Mouse (Mus musculus) stomach, embryonic 15.5 days (tissue): Measurements from ENCODE around the gene Chchd1. TPM values are rescaled to one million over a fixed set of nuclear protein-coding genes. Genes with fewer than 3 reads are reported as not detected.
"Not testable (repeated sequence)": the region's sequence is repeated elsewhere in the genome, so short reads cannot be mapped to it uniquely, and the experiment has no call there.

Source experiments
- ATAC-seq: fragments of 200-750 bp; cut with Nextera tagmentation; 2 replicates; pipeline ENCODE4 v1.8.0; 2017; ENCODE audit warnings: low read depth, moderate number of reproducible peaks, moderate TSS enrichment; ENCODE audit not compliant: insufficient read depth, low FRiP score
- H3K27ac ChIP-seq: fragments of 300-500 bp; sonication (generic); 2 replicates; pipeline ENCODE4 v1.5.1; 2015; ENCODE audit warnings: mild to moderate bottlenecking, inconsistent platforms
- H3K27me3 ChIP-seq: fragments of 300-500 bp; sonication (generic); replicated peaks from 2 replicates; pipeline ENCODE4 v1.6.1; 2015; ENCODE audit warnings: inconsistent platforms
- H3K36me3 ChIP-seq: fragments of 300-500 bp; sonication (generic); 2 replicates; pipeline ENCODE4 v1.6.1; 2015; ENCODE audit warnings: inconsistent platforms
- H3K4me1 ChIP-seq: fragments of 300-500 bp; sonication (generic); 2 replicates; pipeline ENCODE4 v1.6.1; 2015; ENCODE audit warnings: inconsistent platforms
- H3K4me2 ChIP-seq: fragments of 300-500 bp; sonication (generic); 2 replicates; pipeline ENCODE4 v1.6.1; 2015; ENCODE audit warnings: mild to moderate bottlenecking, inconsistent platforms
- H3K4me3 ChIP-seq: fragments of 300-500 bp; sonication (generic); replicated peaks from 2 replicates; pipeline ENCODE4 v1.5.1; 2015; ENCODE audit warnings: inconsistent platforms
- H3K9ac ChIP-seq: fragments of 300-500 bp; sonication (generic); 2 replicates; pipeline ENCODE4 v1.6.1; 2015; ENCODE audit warnings: inconsistent platforms
- H3K9me3 ChIP-seq: fragments of 300-500 bp; sonication (generic); 2 replicates; pipeline ENCODE4 v1.6.1; 2016; ENCODE audit warnings: inconsistent platforms
- WGBS: fragments of 180-500 bp; shearing (Covaris S2); methylation state at CpG from one replicate; pipeline ENCODE4 v1.1.7; 2015; 5-methylcytosine and 5-hydroxymethylcytosine counted together
- polyA plus RNA-seq: library from polyadenylated mRNA; unstranded; fragments of >200 nt; fragmentation: Nextera tagmentation; extraction: Ambion mirVana; gene quantifications from 2 replicates; pipeline ENCODE4 v1.2.1, GENCODE M21; 2015

Gene Chchd1
- polyA plus RNA-seq, 1 experiment from 2014 or later, result 192 TPM

DNA sequence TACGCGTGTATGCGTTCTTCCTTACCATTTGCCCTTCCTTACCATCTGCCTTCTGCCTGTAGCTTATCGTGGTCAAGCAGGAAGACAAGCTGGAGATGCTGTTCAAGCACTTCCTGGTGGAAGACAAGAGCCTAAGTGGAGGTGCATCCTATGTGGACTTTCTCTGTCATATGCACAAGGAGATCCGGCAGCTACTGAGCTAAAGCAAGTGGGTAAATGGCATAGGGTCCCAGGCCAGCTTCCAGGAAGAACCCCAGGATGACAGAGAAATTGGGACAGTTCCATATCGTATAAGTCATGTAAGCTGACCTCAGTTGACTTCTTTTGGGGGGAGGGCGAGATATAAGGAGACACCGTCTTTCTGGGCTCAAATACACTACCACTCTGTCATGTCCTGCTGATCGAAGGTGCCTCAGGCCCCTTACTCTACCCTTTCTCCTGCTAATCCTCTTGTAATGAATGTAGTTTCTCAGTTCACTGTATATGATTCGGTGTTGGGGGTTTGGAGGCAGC is 9.2 kb upstream of the Chchd1 start:
- no peaks in the 10 kb centered on the region for H3K27me3 ChIP-seq
- H3K4me3 ChIP-seq, result no peak overlapping the region
- ATAC-seq, result no peak
- WGBS, result 91% methylated on average over 10 of the region's 10 CpGs
- no peak overlapping the region for H3K27ac ChIP-seq
- no peak overlapping the region for H3K9ac ChIP-seq
- H3K4me1 ChIP-seq, result peaks cover 16% of the 10 kb centered on the region
- no peaks in the 10 kb centered on the region for H3K9me3 ChIP-seq
- H3K36me3 ChIP-seq, result peaks cover 46% of the 10 kb centered on the region
- no peak overlapping the region; the same call in 1 of the 2 replicates for H3K4me2 ChIP-seq

DNA sequence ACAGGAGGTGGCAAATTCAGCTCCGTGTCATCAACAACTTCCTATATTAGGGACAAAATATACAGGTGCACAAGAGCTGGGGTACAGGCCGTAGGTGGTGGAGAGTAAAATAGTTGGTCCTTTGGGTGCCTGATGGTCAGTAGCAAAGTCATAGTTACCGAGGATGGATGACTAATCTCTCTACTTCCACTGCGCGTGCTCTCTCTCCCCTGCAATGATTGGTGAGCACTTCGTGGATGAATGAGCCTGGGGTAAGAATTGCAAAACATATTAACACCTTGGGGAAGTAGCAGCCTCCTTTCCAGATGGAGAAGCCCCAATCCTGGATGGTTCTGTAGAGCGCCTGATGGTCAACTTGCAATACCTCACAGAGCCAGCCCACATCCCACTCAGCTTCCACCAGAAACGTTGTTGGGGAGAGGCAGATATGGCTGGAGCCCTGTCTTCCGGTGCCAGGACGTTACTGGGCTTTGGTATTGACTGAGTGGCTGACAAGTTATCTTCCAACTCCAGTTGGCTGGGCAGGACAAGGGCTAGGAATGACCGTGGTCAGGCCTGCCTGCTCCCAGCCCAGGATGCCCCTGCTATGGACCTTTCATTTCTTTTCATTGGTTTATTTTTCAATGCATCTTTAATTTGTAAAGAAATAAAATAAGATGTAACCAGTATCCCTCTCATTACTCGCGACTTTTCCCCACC is 8.5 kb upstream of the Chchd1 start:
- H3K4me2 ChIP-seq, result peak overlapping the region; percentile 72
- no peaks in the 10 kb centered on the region for H3K27me3 ChIP-seq
- H3K36me3 ChIP-seq, result peaks cover 40% of the 10 kb centered on the region
- WGBS, result 45% methylated on average over 13 of the region's 13 CpGs
- H3K27ac ChIP-seq, result peak overlapping the region; percentile 97
- H3K4me1 ChIP-seq, result peaks cover 16% of the 10 kb centered on the region
- H3K4me3 ChIP-seq, result peak overlapping the region; percentile 76
- ATAC-seq, result no peak; the same call in 1 of the 2 replicates
- H3K9ac ChIP-seq, result peak overlapping the region; percentile 75; the same call in 1 of the 2 replicates
- no peaks in the 10 kb centered on the region for H3K9me3 ChIP-seq

DNA sequence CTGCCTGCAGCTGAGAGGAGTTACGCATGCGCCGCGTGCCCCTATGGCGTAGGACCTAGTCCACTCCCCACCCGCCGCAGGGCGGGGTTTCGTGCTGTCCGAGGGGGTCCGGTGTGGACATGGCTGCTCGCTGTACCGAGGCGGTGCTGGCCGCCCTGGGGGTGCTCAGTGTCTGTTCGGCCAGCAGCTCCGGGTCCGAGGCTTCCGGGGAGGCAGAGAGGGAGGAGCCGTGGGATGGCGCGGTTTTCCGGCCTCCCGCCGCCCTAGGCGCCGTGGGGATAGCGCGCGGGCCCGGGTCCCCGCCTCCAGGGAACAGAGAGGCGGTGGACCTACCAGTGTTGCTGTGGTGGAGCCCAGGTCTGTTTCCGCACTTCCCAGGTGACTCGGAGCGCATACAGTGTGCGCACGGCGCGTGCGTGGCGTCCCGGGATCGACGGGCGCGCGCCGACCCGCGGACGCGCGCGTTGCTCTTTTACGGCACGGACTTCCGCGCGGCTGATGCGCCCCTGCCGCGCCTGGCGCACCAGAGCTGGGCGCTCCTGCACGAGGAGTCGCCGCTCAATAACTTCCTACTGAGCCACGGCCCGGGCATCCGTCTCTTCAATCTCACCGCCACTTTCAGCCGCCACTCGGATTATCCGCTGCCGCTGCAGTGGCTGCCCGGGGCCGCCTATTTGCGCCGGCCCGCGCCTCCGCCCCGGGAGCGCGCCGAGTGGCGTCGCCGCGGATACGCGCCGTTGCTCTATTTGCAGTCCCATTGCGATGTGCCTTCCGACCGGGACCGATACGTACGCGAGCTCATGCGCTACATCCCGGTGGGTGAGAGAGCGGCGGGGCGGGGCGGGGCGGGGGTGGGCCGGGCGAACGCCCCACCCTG is 7.7 kb upstream of the Chchd1 start, which contains the start of gene Fut11:
Gene Fut11, plus strand, starts transcription at position 85 of the 877 bp plus-strand sequence.
- Histone ChIP-seq H3K27ac (peak within 1 kb of the TSS; percentile 97), H3K4me1 (peaks cover 21% of the 10 kb centered on the region), H3K4me3 (peak within 1 kb of the TSS; percentile 76), H3K36me3 (peaks cover 32% of the 10 kb centered on the region), H3K9ac (peak within 1 kb of the TSS; percentile 75), H3K27me3 (no peaks in the 10 kb centered on the region), H3K4me2 (peak within 1 kb of the TSS; percentile 72), H3K9me3 (no peaks in the 10 kb centered on the region)
- ATAC-seq, result peak; percentile 92
- under 1% methylated on average over 107 of the region's 111 CpGs for WGBS

DNA sequence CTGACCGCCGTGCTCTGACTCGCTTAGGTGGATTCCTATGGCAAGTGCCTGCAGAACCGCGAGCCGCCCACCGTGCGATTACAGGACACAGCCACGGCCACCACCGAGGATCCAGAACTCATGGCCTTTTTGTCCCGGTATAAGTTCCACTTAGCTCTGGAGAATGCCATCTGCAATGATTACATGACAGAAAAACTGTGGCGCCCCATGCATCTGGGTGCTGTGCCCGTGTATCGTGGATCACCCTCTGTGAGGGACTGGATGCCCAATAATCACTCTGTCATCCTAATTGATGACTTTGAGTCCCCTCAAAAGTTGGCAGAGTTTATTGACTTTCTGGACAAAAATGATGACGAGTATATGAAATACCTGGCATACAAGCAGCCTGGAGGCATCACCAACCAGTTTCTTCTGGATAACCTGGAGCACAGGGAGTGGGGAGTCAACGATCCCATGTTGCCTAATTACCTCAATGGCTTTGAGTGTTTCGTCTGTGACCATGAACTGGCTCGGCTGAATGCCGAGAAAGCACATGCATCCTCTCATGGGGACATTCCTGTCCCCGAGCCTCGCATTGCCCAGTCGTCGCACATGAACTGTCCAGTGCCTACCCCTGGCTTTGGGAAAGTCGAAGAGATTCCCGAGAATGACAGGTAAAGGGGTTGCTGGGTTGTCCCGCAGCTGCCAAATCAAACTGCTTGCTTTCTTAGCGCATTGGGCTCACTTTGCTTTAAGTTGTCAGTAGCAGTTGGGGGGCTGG is 6.9 kb upstream of the Chchd1 start:
- H3K27me3 ChIP-seq, result no peaks in the 10 kb centered on the region
- H3K4me1 ChIP-seq, result peaks cover 21% of the 10 kb centered on the region
- 11% methylated on average over 27 of the region's 27 CpGs for WGBS
- H3K9me3 ChIP-seq, result no peaks in the 10 kb centered on the region
- peak overlapping the region; percentile 76 for H3K4me3 ChIP-seq
- peak overlapping the region; percentile 97 for H3K27ac ChIP-seq
- H3K36me3 ChIP-seq, result peaks cover 26% of the 10 kb centered on the region
- peak overlapping the region; percentile 75 for H3K9ac ChIP-seq
- H3K4me2 ChIP-seq, result peak overlapping the region; percentile 72
- ATAC-seq, result no peak

DNA sequence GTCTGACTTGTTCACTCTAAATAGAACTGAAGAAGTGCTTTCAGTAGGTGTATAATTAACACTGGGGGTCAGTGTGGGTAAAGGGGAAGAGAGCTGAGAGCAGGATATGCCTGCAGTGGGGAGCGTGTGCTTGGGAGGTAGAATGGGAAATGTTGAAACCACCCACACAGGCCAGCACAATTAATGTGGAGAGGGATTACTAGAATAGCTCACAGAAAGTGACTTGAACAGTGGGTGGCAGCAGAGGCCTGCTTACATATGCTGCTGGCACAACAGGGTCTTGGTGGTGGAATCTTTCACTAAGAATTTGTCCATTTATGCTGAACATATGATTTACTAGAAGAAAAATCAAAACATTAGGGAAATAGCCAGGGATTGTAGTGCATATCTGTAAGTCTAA is 5.8 kb upstream of the Chchd1 start:
- peaks cover 17% of the 10 kb centered on the region for H3K36me3 ChIP-seq
- H3K9me3 ChIP-seq, result no peaks in the 10 kb centered on the region
- H3K9ac ChIP-seq, result no peak overlapping the region
- H3K4me1 ChIP-seq, result peaks cover 29% of the 10 kb centered on the region
- H3K27me3 ChIP-seq, result no peaks in the 10 kb centered on the region
- H3K4me3 ChIP-seq, result peak overlapping the region; percentile 76
- H3K4me2 ChIP-seq, result peak overlapping the region; percentile 72
- 0 out of 2 replicates have a peak overlapping the region, but pooled peaks have one; percentile 8 for H3K27ac ChIP-seq
- WGBS, result 19% methylated on average over 1 of the region's 1 CpGs
- no peak for ATAC-seq

DNA sequence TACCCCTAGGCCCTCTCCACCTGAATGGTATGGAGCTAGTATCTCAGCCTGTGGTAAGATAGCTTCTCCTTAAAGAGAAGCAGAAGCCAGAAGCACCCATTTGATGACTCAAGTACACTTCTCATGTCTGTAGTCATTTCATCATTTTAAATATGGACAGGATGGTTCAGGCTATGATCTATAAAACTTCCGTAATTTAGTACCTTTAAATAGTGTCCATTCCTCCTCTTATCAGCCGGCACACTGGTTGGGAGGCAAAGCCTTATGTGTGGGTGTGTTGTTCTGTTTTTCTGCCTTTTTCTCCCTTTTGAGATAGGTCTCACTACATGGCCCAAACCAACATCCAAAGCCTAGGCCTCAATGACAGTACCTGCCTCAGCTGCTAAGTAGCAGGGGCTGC is 4.3 kb upstream of the Chchd1 start:
- ATAC-seq, result no peak
- H3K27ac ChIP-seq, result no peak overlapping the region
- H3K4me2 ChIP-seq, result no peak overlapping the region; the same call in 1 of the 2 replicates
- H3K4me3 ChIP-seq, result no peak overlapping the region
- H3K4me1 ChIP-seq, result peaks cover 30% of the 10 kb centered on the region
- H3K27me3 ChIP-seq, result no peaks in the 10 kb centered on the region
- no peaks in the 10 kb centered on the region for H3K9me3 ChIP-seq
- no peak overlapping the region; the same call in 1 of the 2 replicates for H3K9ac ChIP-seq
- peaks cover 5% of the 10 kb centered on the region for H3K36me3 ChIP-seq
- 82% methylated on average over 2 of the region's 2 CpGs for WGBS

DNA sequence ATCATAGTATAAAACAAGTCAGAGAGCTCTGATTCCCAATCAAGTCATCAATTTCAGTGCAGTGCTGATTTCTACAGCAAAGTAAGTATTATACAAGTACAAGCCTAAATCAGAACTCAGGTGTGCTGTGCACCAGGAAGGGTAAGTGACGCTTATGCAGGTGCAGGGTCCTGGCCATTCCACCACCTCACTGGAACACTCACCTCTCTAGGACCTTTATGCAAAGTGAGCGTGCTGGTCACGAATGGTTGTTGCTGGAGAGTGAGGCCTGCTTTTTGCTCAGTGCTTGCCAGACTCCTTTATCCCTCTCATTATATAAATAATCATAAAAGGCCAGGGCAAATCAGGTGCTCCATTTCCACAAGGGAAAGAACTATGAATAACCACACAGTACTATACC is 2.4 kb upstream of the Chchd1 start:
- H3K4me1 ChIP-seq, result peaks cover 32% of the 10 kb centered on the region
- H3K27me3 ChIP-seq, result no peaks in the 10 kb centered on the region
- no peak overlapping the region for H3K27ac ChIP-seq
- 67% methylated on average over 3 of the region's 3 CpGs for WGBS
- H3K4me3 ChIP-seq, result no peak overlapping the region
- no peaks in the 10 kb centered on the region for H3K9me3 ChIP-seq
- ATAC-seq, result no peak
- H3K9ac ChIP-seq, result no peak overlapping the region
- peaks cover 9% of the 10 kb centered on the region; the same call in 1 of the 2 replicates for H3K36me3 ChIP-seq
- no peak overlapping the region for H3K4me2 ChIP-seq

DNA sequence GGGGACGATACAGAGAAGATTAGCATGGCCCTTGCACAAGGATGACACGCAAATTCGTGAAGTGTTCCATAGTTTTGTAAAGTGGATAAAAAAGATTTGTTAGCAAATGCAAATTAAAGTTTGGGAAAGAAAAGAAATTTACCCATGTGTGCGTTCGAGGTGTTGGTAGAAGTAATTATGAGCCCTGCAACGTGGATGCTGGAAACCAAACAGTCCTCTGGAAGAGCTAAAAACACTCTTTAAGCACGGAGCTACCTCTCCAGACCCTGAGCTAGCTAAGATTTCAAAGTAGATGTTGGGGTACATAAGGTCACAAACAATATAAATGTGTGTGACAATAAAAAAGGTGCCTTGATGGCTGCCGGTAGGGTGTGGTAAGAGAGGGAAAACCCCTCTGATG is 1.3 kb upstream of the Chchd1 start:
- Histone ChIP-seq H3K4me3 (peak overlapping the region; percentile 90), H3K27ac (peak overlapping the region; percentile 23; the same call in 1 of the 2 replicates), H3K9ac (0 out of 2 replicates have a peak overlapping the region, but pooled peaks have one; percentile 10)

DNA sequence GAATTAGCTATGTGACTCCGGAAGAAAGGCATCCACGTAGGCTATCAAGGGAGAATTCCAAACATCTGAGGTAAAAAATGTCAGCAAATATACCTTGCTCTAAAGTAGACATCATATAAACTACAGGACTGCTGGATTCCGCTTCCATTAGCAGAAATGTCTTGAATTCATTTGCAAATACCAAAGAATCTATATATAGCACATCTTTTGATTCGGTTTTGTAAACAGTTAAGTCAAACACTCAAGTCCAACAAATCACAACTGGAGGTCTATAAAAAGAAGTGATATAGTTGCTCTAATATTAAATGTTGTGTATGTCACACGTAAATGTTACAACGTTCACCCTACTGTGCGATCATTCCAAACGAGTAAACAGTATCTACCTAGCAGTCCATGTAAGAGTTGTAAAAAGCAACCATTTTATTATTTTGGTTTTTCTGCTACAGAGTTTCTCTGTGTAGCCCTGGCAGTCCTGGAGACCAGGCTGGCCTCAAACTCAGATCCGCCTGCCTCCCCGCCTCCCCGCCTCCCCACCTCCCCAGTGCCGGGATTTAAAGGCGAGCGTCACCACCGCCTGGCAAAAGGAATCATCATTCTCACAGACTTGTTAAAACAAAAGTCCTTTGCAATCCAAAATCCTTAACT is 588 bp upstream of the Chchd1 start:
- Histone ChIP-seq H3K4me2 (peak overlapping the region; percentile 58), H3K36me3 (peaks cover 9% of the 10 kb centered on the region; the same call in 1 of the 2 replicates), H3K4me1 (peaks cover 17% of the 10 kb centered on the region), H3K27ac (peak overlapping the region; percentile 95), H3K27me3 (no peaks in the 10 kb centered on the region), H3K9me3 (no peaks in the 10 kb centered on the region), H3K4me3 (peak overlapping the region; percentile 90), H3K9ac (peak overlapping the region; percentile 85)
- 3% methylated on average over 15 of the region's 15 CpGs for WGBS
- ATAC-seq, result no peak

More for the DNA sequence above, 1.3 kb upstream of the Chchd1 start:
- Histone ChIP-seq H3K4me1 (peaks cover 24% of the 10 kb centered on the region), H3K9me3 (no peaks in the 10 kb centered on the region), H3K27me3 (no peaks in the 10 kb centered on the region), H3K4me2 (peak overlapping the region; percentile 58), H3K36me3 (peaks cover 9% of the 10 kb centered on the region; the same call in 1 of the 2 replicates)
- no peak for ATAC-seq
- 72% methylated on average over 8 of the region's 8 CpGs for WGBS

DNA sequence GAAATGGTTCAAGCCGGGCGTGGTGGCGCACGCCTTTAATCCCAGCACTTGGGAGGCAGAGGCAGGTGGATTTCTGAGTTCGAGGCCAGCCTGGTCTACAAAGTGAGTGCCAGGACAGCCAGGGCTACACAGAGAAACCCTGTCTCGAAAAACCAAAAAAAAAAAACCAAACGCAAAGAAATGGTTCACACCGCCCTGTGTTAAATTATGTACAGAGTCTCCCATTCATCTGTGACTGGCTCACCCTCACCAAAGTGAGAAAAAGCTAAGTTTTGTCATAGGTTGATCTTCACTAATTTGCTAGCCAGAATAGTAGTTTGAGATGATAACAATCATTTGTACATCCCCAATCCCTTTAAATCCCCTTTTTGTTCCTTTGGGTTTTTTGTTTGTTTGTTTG is 655 bp downstream of the Chchd1 start:
- H3K27me3 ChIP-seq, ATAC-seq, H3K9me3 ChIP-seq, H3K36me3 ChIP-seq: not testable (repeated sequence)
- peak overlapping the region; percentile 95 for H3K27ac ChIP-seq
- H3K4me2 ChIP-seq, result peak overlapping the region; percentile 58
- H3K9ac ChIP-seq, result peak overlapping the region; percentile 85; the same call in 1 of the 2 replicates
- H3K4me1 ChIP-seq, result peaks cover 18% of the 10 kb centered on the region
- peak overlapping the region; percentile 90 for H3K4me3 ChIP-seq
- WGBS, result 12% methylated on average over 8 of the region's 8 CpGs
